Mouse (Mus musculus) lung, embryonic 14.5 days (tissue): ENCODE data around the gene Ascl5. TPM values are rescaled to one million over a fixed set of nuclear protein-coding genes. Genes with fewer than 3 reads are reported as not detected.

Experiments used
- ATAC-seq: fragments of 200-750 bp; cut with Nextera tagmentation; 2 replicates; pipeline ENCODE4 v1.8.0; 2017; ENCODE audit warnings: mild to moderate bottlenecking, moderate TSS enrichment, moderate library complexity; ENCODE audit not compliant: insufficient read depth
- DNase-seq: peaks from one replicate; pipeline ENCODE4 v3.0.0-alpha.2; 2015
- H3K27ac ChIP-seq: fragments of 300-500 bp; sonication (generic); 2 replicates; pipeline ENCODE4 v1.5.1; 2014; ENCODE audit warnings: low read depth, mild to moderate bottlenecking, moderate library complexity
- H3K27me3 ChIP-seq: fragments of 300-500 bp; sonication (generic); 2 replicates; pipeline ENCODE4 v1.6.1; 2014; ENCODE audit warnings: low read length, control low read depth; ENCODE audit not compliant: insufficient read depth
- H3K36me3 ChIP-seq: fragments of 300-500 bp; sonication (generic); 2 replicates; pipeline ENCODE4 v1.6.1; 2014; ENCODE audit warnings: control low read depth; ENCODE audit not compliant: insufficient read depth
- H3K4me1 ChIP-seq: fragments of 300-500 bp; sonication (generic); 2 replicates; pipeline ENCODE4 v1.6.1; 2014; ENCODE audit warnings: antibody characterized with exemption, control low read depth; ENCODE audit not compliant: insufficient read depth
- H3K4me2 ChIP-seq: fragments of 300-500 bp; sonication (generic); 2 replicates; pipeline ENCODE4 v1.6.1; 2014; ENCODE audit warnings: mild to moderate bottlenecking
- H3K4me3 ChIP-seq: fragments of 300-500 bp; sonication (generic); 2 replicates; pipeline ENCODE4 v1.5.1; 2014; ENCODE audit warnings: low read depth, low read length
- H3K9ac ChIP-seq: fragments of 300-500 bp; sonication (generic); 2 replicates; pipeline ENCODE4 v1.6.1; 2014
- H3K9me3 ChIP-seq: fragments of 300-500 bp; sonication (generic); 2 replicates; pipeline ENCODE4 v1.6.1; 2016; ENCODE audit warnings: low read depth, low read length, control low read depth
- CTCF ChIP-seq: IDR thresholded peaks from 2 replicates; pipeline ENCODE4 v1.5.1; 2016; ENCODE audit warnings: antibody characterized with exemption, low read depth
- WGBS: fragments of 180-500 bp; shearing (Covaris S2); extraction: QIAGEN DNeasy Blood & Tissue Kit; methylation state at CpG from one replicate; pipeline ENCODE4 v1.1.7; 2014; 5-methylcytosine and 5-hydroxymethylcytosine counted together
- polyA plus RNA-seq: library from polyadenylated mRNA; unstranded; fragments of >200 nt; fragmentation: Nextera tagmentation; extraction: Ambion mirVana; gene quantifications from 2 replicates; pipeline ENCODE4 v1.2.1, GENCODE M21; 2014

Gene Ascl5
- polyA plus RNA-seq, 1 experiment from 2014 or later, result not detected

DNA sequence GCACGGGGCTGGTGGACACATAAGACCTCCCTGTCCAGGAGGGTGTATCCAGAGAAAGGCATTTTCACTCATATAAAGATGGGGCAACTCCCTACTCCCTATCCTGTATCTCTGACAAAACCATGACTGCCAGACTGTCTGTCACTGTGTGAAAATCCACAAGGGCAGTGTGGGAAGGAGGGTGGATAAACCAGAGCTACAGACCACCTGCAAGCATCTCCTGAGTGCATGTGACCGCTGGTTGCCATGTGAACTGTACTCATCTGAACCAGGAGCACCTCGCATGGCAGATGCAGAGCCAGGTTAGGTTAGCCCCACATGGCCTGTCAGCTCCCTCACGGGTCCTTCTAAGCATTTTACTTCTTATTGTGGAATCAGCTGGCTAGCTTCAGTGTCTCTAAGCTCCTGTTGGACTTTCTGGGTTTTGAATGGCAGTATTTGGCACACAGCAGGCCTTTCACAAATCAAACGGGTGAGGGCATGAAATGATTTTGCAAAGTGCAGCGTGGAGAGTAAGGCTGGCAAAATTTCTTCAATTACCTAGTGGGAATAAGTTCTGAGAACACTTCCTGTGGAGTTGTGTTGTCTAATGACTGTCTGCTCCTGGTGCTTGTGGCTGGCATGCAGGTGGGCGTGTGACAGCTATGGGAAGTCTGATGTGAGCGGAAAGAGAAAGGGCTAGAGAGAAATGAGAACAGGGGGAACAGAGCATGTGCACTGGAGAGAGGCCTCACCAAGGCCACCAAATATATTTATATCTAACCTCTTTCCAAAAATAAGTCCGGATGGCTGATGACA, 39.0 kb downstream of the Ascl5 start:
- DNase-seq (no peak), ATAC-seq (no peak)
- H3K9me3 ChIP-seq, result no peaks in the 10 kb centered on the region
- H3K4me3 ChIP-seq, result no peak overlapping the region
- H3K4me1 ChIP-seq, result no peaks in the 10 kb centered on the region
- no peaks in the 10 kb centered on the region for H3K36me3 ChIP-seq
- H3K27ac ChIP-seq, result no peak overlapping the region
- WGBS, result 73% methylated on average over 9 of the region's 9 CpGs
- no peak overlapping the region for H3K4me2 ChIP-seq
- no peak overlapping the region for H3K9ac ChIP-seq
- no peak for TF ChIP-seq CTCF
- H3K27me3 ChIP-seq, result 0 out of 2 replicates have a peak, but pooled peaks cover 3% of the 10 kb centered on the region

- WGBS, result 68% methylated on average over 3 of the region's 3 CpGs
- TF ChIP-seq CTCF, result no peak
- Histone ChIP-seq H3K27ac (no peak overlapping the region), H3K4me2 (no peak overlapping the region), H3K36me3 (no peaks in the 10 kb centered on the region), H3K27me3 (0 out of 2 replicates have a peak, but pooled peaks cover 3% of the 10 kb centered on the region), H3K4me1 (no peaks in the 10 kb centered on the region), H3K4me3 (no peak overlapping the region), H3K9me3 (no peaks in the 10 kb centered on the region), H3K9ac (no peak overlapping the region)
- ATAC-seq (no peak), DNase-seq (no peak)
These were observed 43.1 kb downstream of the Ascl5 start for GRCm38 (mm10) chr1:136093726-136094125.

DNA sequence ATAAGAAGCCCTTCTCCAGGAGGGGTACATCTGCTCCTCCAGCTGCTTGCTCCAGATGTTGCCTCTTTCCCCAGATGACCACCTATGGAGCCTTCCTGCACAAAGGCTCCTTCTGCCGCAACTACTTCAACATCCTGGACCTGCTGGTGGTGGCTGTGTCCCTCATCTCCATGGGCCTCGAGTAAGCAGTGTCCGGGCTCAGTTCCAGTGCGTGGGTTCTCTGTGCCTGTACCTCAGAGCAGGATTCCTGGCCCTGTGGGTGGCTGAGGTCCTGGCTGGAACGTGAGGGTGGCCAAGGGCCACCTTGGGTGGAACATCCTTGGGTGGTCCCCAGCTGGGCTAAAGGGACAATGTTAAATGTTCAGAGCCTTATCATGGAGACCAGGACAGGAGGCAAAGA, 44.2 kb downstream of the Ascl5 start:
- H3K9me3 ChIP-seq, result no peaks in the 10 kb centered on the region
- H3K4me2 ChIP-seq, result no peak overlapping the region
- no peaks in the 10 kb centered on the region for H3K36me3 ChIP-seq
- no peak overlapping the region for H3K9ac ChIP-seq
- H3K4me3 ChIP-seq, result no peak overlapping the region
- H3K27ac ChIP-seq, result no peak overlapping the region
- ATAC-seq (no peak; the same call in 1 of the 2 replicates), DNase-seq (no peak)
- no peak for TF ChIP-seq CTCF
- 0 out of 2 replicates have a peak, but pooled peaks cover 3% of the 10 kb centered on the region for H3K27me3 ChIP-seq
- no peaks in the 10 kb centered on the region for H3K4me1 ChIP-seq
- WGBS, result 68% methylated on average over 5 of the region's 5 CpGs

Other genes with a start within 250 kb of the Ascl5 start
- gene Lad1, start 232.2 kb upstream of the Ascl5 start, polyA plus RNA-seq, result 14.4 and 14.5 TPM in 2 replicates
- 6.0 and 57.2 TPM in 2 replicates for gene Tnnt2, start 214.4 kb upstream of the Ascl5 start, polyA plus RNA-seq
- gene Pkp1, start 131.6 kb upstream of the Ascl5 start, polyA plus RNA-seq, result 0.09 TPM in 1 of 2 replicates, not detected in the other
- gene Igfn1, start 44.5 kb upstream of the Ascl5 start, polyA plus RNA-seq, result not detected in 2 replicates
- gene Tmem9, start 42.7 kb upstream of the Ascl5 start, polyA plus RNA-seq, result 72.7 and 76.3 TPM in 2 replicates
- gene Cacna1s, start 1.9 kb downstream of the Ascl5 start, polyA plus RNA-seq, result not detected in 2 replicates
- gene Kif21b, start 80.6 kb downstream of the Ascl5 start, polyA plus RNA-seq, result 3.8 and 4.1 TPM in 2 replicates
- gene Mroh3, start 162.0 kb downstream of the Ascl5 start, polyA plus RNA-seq, result 0.18 TPM in 1 of 2 replicates, not detected in the other
- 15.1 and 15.9 TPM in 2 replicates for gene Inava, start 183.5 kb downstream of the Ascl5 start, polyA plus RNA-seq
- not detected in 2 replicates for gene Gpr25, start 210.1 kb downstream of the Ascl5 start, polyA plus RNA-seq